Mouse (Mus musculus) kidney, embryonic 15.5 days (tissue): ENCODE measurements around the gene Calhm1. TPM values are rescaled to one million over a fixed set of nuclear protein-coding genes. Genes with fewer than 3 reads are reported as not detected.
A peak's percentile ranks its signal among the peaks of the same experiment; 100 is the strongest.

Source experiments
- ATAC-seq: fragments of 200-750 bp; cut with Nextera tagmentation; replicated peaks from 2 replicates; pipeline ENCODE4 v1.8.0; 2017; ENCODE audit warnings: moderate TSS enrichment; ENCODE audit not compliant: low FRiP score
- H3K27ac ChIP-seq: fragments of 300-500 bp; sonication (generic); 2 replicates; pipeline ENCODE4 v1.5.1; 2015; ENCODE audit warnings: mild to moderate bottlenecking, inconsistent platforms
- H3K27me3 ChIP-seq: fragments of 300-500 bp; sonication (generic); 2 replicates; pipeline ENCODE4 v1.6.1; 2015; ENCODE audit warnings: inconsistent platforms
- H3K36me3 ChIP-seq: fragments of 300-500 bp; sonication (generic); 2 replicates; pipeline ENCODE4 v1.6.1; 2015; ENCODE audit warnings: inconsistent platforms
- H3K4me1 ChIP-seq: fragments of 300-500 bp; sonication (generic); 2 replicates; pipeline ENCODE4 v1.6.1; 2015; ENCODE audit warnings: inconsistent platforms
- H3K4me2 ChIP-seq: fragments of 300-500 bp; sonication (generic); 2 replicates; pipeline ENCODE4 v1.6.1; 2015; ENCODE audit warnings: moderate library complexity, mild to moderate bottlenecking, inconsistent platforms
- H3K4me3 ChIP-seq: fragments of 300-500 bp; sonication (generic); replicated peaks from 2 replicates; pipeline ENCODE4 v1.5.1; 2015; ENCODE audit warnings: mild to moderate bottlenecking, inconsistent platforms
- H3K9ac ChIP-seq: fragments of 300-500 bp; sonication (generic); 2 replicates; pipeline ENCODE4 v1.6.1; 2015; ENCODE audit warnings: mild to moderate bottlenecking, inconsistent platforms
- H3K9me3 ChIP-seq: fragments of 300-500 bp; sonication (generic); replicated peaks from 2 replicates; pipeline ENCODE4 v1.6.1; 2016; ENCODE audit warnings: inconsistent platforms
- WGBS: fragments of 180-500 bp; shearing (Covaris S2); methylation state at CpG from one replicate; pipeline ENCODE4 v1.1.7; 2015; ENCODE audit warnings: mixed read lengths; 5-methylcytosine and 5-hydroxymethylcytosine counted together
- polyA plus RNA-seq: library from polyadenylated mRNA; unstranded; fragments of >200 nt; fragmentation: Nextera tagmentation; extraction: Ambion mirVana; gene quantifications from 2 replicates; pipeline ENCODE4 v1.2.1, GENCODE M21; 2015

Calhm1 gene
- polyA plus RNA-seq, 1 experiment from 2014 or later = not detected

DNA sequence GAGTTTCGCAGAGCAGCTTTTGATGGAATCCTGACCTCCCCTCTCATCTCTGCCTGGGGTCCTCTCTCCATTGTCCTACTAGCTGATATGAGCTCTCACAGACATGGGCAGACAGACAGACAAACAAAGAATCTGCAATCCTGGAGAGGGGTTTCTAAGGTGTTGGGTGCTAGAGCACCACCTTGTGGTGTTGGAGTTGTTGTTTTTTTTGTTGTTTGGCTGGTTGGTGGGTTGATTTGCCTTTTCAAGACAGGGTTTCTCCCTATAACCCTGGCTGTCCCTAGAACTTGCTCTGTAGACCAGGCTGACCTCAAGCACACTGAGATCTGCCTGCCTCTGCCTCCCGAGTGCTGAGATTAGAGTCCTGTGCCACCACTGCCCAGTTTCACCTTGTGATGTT lies 31.4 kb upstream of the Calhm1 start:
- 64% methylated on average over 2 of the region's 2 CpGs for WGBS
- Histone ChIP-seq H3K4me3 (no peak overlapping the region), H3K9me3 (no peaks in the 10 kb centered on the region), H3K36me3 (no peaks in the 10 kb centered on the region), H3K27me3 (peaks cover 34% of the 10 kb centered on the region), H3K9ac (no peak overlapping the region), H3K27ac (no peak overlapping the region), H3K4me1 (peaks cover 15% of the 10 kb centered on the region), H3K4me2 (no peak overlapping the region)
- no peak for ATAC-seq

DNA sequence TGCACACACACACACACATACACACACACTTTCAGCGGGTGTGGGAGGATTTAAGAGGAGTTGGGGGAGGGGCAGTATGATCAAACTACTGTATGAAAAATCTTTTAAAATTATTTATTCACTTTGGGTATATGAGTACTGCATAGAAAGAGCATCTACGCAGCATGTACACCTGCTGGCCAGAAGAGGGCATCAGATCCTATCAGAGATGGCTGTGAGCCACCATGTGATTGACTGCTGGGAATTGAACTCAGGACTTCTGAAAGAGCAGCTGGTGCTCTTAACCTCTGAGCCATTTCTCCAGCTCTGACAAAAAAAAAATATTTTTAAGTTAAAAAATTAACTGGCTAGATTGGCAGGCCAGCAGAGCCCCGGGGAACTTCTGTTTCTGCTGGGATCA lies 30.5 kb upstream of the Calhm1 start:
- no peak overlapping the region for H3K27ac ChIP-seq
- no peak overlapping the region for H3K4me3 ChIP-seq
- H3K36me3 ChIP-seq = no peaks in the 10 kb centered on the region
- peaks cover 10% of the 10 kb centered on the region for H3K4me1 ChIP-seq
- H3K9me3 ChIP-seq = no peaks in the 10 kb centered on the region
- H3K4me2 ChIP-seq = no peak overlapping the region
- 49% methylated on average over 3 of the region's 3 CpGs for WGBS
- ATAC-seq = no peak
- peaks cover 24% of the 10 kb centered on the region for H3K27me3 ChIP-seq
- H3K9ac ChIP-seq = no peak overlapping the region

DNA sequence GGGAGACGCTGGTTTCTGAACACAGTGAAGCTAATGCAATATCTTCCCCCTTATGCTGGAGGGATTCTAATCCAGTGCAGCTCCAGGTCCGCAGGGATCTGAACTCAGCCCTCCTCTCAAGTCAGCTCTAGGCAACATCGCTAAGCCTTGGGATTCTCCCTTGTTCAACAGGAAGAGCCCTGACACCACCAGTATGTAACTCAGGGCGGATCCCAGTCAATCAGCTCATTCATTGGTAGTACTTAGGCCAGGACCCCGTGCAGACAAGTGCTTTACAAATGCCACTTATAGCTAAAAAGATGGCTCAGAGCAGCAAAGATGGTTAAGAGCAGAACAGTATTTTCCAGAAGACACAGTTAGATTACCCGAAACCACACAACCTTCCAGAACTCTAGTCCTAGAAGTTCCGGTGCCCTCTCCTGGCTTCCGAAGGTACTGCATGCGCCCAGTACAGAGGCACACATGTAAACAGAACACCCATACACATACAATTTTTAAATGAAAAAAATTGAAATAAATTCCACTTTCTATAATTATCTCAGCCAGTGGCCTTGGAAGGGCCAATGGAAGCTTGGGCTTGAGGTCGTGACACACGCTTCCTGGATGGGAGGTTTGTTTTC lies 24.8 kb upstream of the Calhm1 start:
- Histone ChIP-seq H3K27me3 (peaks cover 2% of the 10 kb centered on the region; the same call in 1 of the 2 replicates), H3K4me2 (peak overlapping the region; percentile 53), H3K4me1 (peaks cover 9% of the 10 kb centered on the region), H3K4me3 (0 out of 2 replicates have a peak overlapping the region, but pooled peaks have one; percentile 15), H3K27ac (0 out of 2 replicates have a peak overlapping the region, but pooled peaks have one; percentile 25), H3K36me3 (no peaks in the 10 kb centered on the region), H3K9me3 (no peaks in the 10 kb centered on the region), H3K9ac (no peak overlapping the region)
- WGBS = 24% methylated on average over 11 of the region's 11 CpGs
- ATAC-seq = no peak; the same call in 1 of the 2 replicates

DNA sequence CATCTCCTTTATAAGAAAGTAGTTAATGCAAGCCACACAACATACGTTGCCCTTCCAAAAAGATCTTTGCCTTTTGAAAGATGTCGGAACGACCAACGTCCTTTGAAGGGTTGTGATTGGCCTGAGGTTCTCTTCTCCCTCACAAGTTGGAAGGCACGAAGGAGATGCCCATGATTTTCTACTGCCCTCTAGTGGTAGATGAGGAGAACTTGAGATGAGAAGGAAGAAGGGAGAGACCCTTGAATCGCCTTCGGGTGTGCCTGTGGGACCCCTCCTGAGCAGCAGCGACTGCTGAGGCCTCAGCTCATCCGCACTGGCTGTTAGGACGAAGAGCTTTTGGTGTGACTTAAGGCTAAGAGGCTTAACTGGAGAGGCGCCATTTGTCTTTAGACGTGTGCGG lies 24.2 kb upstream of the Calhm1 start:
- no peak overlapping the region for H3K9ac ChIP-seq
- 10% methylated on average over 13 of the region's 13 CpGs for WGBS

DNA sequence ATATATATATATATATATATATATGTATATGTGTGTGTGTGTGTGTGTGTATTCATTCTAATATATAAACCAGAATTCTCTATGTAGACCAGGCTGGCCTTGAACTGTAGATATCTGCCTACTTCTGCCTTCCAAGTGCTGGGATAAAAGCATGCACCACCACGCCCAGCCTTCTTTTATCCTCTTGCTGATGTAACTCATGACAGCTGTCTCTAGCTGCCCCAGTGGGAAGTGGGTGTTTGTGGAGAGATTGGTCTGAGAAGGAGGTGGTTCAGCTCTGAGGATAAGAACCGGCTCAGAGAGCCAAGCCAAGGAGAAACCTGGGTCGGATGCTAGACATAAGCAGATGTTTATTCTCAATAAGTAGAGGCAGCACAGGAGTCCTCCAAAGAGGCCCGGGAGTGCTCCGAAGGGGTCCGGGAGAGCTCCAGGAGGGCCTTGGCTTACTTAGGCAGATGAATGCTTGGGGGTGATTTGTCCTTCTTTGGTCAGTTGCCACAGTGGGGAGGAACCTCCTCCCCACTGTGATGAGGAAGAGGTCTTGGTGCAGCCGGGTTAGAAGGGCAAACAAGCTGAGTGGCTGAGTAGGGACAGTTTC lies 23.7 kb upstream of the Calhm1 start:
- Histone ChIP-seq H3K9me3 (no peaks in the 10 kb centered on the region), H3K4me2 (peak overlapping the region; percentile 53), H3K9ac (no peak overlapping the region), H3K36me3 (no peaks in the 10 kb centered on the region), H3K4me3 (no peak overlapping the region), H3K27ac (no peak overlapping the region), H3K4me1 (peaks cover 9% of the 10 kb centered on the region), H3K27me3 (no peaks in the 10 kb centered on the region)
- no peak for ATAC-seq
- 59% methylated on average over 7 of the region's 7 CpGs for WGBS

More for the DNA sequence above, 24.2 kb upstream of the Calhm1 start:
- H3K4me3 ChIP-seq = peak overlapping the region; percentile 15; the same call in 1 of the 2 replicates
- H3K27ac ChIP-seq = no peak overlapping the region
- H3K4me2 ChIP-seq = peak overlapping the region; percentile 53
- ATAC-seq = 0 out of 2 replicates have a peak, but pooled peaks have one; percentile 25
- H3K36me3 ChIP-seq = no peaks in the 10 kb centered on the region
- no peaks in the 10 kb centered on the region for H3K9me3 ChIP-seq
- peaks cover 9% of the 10 kb centered on the region for H3K4me1 ChIP-seq
- H3K27me3 ChIP-seq = peaks cover 2% of the 10 kb centered on the region; the same call in 1 of the 2 replicates

DNA sequence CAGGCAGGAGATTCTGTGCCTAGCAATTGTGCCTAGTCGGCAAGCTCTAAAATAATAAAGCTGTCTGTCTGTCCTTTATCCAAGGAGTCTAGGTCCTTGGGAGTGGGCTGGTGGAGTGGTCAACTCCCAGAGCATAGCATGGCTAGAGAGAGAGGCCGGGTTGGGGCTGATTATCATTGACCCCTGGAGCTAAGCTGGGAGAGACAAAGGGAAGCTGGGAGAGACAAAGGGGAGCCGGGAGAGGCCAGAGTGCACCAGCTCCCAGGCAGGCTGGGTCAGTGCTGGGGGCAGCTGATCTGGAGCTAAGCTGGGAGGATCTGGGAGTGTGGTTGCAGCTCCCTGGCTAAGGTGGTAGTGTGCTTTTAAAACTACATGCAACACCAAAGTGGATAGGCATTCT lies 22.7 kb upstream of the Calhm1 start:
- no peaks in the 10 kb centered on the region for H3K36me3 ChIP-seq
- H3K9ac ChIP-seq = no peak overlapping the region
- peaks cover 9% of the 10 kb centered on the region for H3K4me1 ChIP-seq
- no peaks in the 10 kb centered on the region for H3K9me3 ChIP-seq
- no peak overlapping the region for H3K4me3 ChIP-seq
- no peaks in the 10 kb centered on the region for H3K27me3 ChIP-seq
- no peak overlapping the region for H3K4me2 ChIP-seq
- no peak for ATAC-seq
- H3K27ac ChIP-seq = peak overlapping the region; percentile 48; the same call in 1 of the 2 replicates
- WGBS = 33% methylated on average over 3 of the region's 3 CpGs

DNA sequence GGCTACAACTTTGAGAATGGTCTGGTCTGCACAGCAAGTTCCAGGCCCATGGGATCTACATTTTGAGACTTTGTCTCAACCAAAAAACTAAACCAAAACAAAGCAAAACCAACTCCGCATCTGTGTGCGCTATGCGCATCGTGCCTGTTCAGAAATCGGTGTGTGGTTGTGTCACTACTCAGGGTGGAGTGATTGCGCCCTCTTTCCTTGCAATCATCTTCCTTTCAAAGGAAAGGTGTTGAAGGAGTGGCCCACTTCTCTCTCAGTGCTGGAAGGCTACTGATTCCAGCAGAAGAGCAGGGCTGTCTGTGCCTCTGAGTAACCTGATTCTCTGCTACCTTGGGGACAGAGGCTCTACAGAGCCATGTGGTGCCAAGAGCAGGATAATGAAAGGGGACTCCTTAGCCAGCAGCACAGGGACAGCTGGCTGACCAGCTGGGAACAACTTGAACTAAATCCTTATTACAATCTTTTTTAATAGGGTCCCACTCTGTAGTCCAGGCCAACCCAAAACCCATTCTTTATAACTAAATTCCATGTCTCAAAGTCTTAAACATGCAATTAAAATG lies 19.2 kb upstream of the Calhm1 start:
- Histone ChIP-seq H3K4me2 (no peak overlapping the region), H3K27ac (no peak overlapping the region), H3K4me3 (no peak overlapping the region), H3K9me3 (no peaks in the 10 kb centered on the region), H3K4me1 (peaks cover under 1% of the 10 kb centered on the region), H3K27me3 (no peaks in the 10 kb centered on the region), H3K36me3 (no peaks in the 10 kb centered on the region), H3K9ac (no peak overlapping the region)
- 82% methylated on average over 6 of the region's 6 CpGs for WGBS
- ATAC-seq = no peak

DNA sequence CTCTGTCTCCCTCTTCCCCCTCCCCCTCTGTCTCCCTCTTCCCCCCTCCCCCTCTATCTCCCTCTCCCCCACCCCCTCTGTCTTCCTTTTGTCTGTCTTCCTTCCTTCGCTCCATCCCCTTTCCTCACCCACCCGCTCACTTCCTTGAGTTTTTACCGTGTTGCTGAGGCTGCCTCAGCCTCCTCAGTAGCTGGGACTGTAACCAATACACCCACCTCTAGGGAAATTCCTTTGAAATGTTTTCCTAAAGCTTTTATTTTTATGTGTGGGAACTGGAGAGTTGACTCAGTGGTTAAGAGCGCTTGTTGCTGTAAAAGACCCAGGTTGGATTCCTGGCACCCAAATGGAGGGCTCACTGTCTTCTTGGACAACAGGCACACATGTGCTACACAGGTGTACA lies 17.6 kb upstream of the Calhm1 start:
- H3K9ac ChIP-seq = no peak overlapping the region
- no peaks in the 10 kb centered on the region for H3K36me3 ChIP-seq
- H3K9me3 ChIP-seq = no peaks in the 10 kb centered on the region
- no peak overlapping the region for H3K27ac ChIP-seq
- no peaks in the 10 kb centered on the region for H3K4me1 ChIP-seq
- no peaks in the 10 kb centered on the region for H3K27me3 ChIP-seq
- no peak overlapping the region for H3K4me2 ChIP-seq
- no peak overlapping the region for H3K4me3 ChIP-seq
- 61% methylated on average over 4 of the region's 4 CpGs for WGBS
- ATAC-seq = no peak

DNA sequence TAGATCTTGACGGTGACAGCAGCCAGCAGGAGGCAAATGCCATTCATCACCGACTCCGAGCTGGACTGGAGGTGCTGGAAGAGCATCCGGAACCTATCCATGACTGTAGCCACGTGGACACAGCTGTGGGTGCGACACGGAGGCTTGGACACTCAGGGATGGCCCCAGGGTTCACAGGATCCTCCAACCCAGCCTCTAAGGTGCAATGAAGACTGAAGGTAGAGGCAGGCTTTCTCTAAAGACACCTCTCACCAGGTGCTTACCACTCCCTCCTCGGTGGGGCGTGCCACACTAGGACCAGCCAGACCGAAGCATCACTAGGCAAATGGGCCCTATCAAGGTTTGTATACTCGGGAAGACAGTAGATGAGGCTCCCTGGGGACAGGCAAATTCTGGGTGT lies 13.6 kb upstream of the Calhm1 start, which contains the start of gene Calhm3:
Gene Calhm3, minus strand, starts transcription at position 101 of the 400 bp plus-strand sequence.
- no peak for ATAC-seq
- Histone ChIP-seq H3K4me3 (no peak within 1 kb of the TSS), H3K9me3 (no peaks in the 10 kb centered on the region), H3K27ac (no peak within 1 kb of the TSS), H3K36me3 (no peaks in the 10 kb centered on the region), H3K4me2 (no peak within 1 kb of the TSS), H3K9ac (no peak within 1 kb of the TSS), H3K4me1 (no peaks in the 10 kb centered on the region), H3K27me3 (no peaks in the 10 kb centered on the region)
- WGBS = 82% methylated on average over 11 of the region's 11 CpGs

DNA sequence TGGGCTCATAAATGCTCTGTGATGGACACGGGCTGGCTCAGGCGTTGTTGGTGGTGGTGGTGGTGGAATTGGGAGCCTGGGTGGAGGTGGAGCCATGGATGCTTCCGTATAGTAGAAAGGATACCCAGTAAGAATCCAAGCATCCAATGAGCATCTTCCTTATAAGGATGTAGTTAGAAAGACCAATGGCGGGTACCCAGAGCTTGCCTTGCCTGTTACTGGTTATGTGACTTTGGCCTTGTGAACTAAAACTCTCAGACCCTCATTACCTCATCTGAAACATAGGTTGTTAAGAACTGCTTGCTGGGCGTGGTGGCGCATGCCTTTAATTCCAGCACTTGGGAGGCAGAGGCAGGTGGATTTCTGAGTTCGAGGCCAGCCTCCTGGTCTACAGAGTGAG lies 9.7 kb upstream of the Calhm1 start:
- no peak overlapping the region for H3K4me2 ChIP-seq
- H3K36me3 ChIP-seq = no peaks in the 10 kb centered on the region
- no peak overlapping the region for H3K9ac ChIP-seq
- H3K27me3 ChIP-seq = peaks cover 12% of the 10 kb centered on the region
- no peak overlapping the region for H3K27ac ChIP-seq
- ATAC-seq = no peak
- H3K9me3 ChIP-seq = no peaks in the 10 kb centered on the region
- peaks cover 13% of the 10 kb centered on the region for H3K4me1 ChIP-seq
- 83% methylated on average over 7 of the region's 7 CpGs for WGBS
- H3K4me3 ChIP-seq = no peak overlapping the region

DNA sequence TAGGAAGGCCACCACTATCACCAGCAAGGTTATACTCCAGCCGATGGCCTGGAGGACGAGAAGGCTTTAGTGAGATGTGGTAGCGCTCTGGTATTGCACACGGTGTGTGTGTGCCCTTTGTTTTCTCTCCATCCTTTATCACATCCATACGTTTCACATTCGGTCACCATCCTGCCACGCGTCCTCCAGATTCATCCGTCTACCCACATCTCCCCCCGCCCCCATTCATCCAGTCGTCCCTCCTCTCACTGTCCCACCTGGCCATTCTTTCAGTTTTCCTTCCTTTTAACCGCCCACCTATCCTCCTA lies 8.0 kb upstream of the Calhm1 start:
- Histone ChIP-seq H3K9me3 (no peaks in the 10 kb centered on the region), H3K36me3 (no peaks in the 10 kb centered on the region), H3K9ac (no peak overlapping the region), H3K27me3 (peaks cover 12% of the 10 kb centered on the region), H3K4me3 (peak overlapping the region; percentile 36), H3K27ac (no peak overlapping the region), H3K4me1 (peaks cover 13% of the 10 kb centered on the region), H3K4me2 (peak overlapping the region; percentile 60)
- ATAC-seq = no peak
- 75% methylated on average over 12 of the region's 12 CpGs for WGBS

DNA sequence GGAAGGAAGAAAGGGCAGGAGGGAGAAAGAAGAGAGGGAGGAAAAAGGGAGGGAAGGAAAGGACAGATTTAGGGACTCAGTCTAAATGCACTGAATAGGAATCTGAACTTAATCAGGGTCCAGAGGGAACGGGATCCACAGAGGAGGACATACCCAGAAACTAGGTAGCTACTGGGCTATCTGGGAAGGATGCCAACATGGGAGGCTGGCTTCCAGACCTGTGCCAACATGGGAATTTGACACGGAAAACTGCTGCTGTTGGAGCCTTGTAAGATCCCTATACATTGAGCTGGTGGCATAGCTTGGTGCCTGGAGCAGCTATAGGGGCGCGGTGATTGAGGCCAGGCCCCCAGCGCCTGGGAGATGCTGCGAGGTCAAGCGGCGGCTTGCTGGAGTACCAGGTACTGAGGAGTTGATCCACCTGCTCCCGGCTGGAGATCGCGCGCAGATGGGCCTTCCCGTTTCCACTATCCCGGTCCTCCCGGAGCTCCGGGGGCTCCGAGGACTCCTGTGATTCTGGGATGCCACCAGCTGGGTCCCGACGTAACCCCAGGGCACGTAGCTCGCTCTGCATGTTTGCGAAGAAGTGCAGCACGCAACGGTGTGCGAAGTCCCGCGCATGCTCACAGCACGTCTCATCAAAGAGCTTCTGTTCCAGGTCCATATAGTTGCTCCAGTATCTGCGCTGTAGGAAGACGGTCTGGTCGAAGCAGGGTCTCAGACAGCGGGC lies 7.4 kb upstream of the Calhm1 start:
- Histone ChIP-seq H3K27me3 (peaks cover 12% of the 10 kb centered on the region), H3K36me3 (no peaks in the 10 kb centered on the region), H3K27ac (no peak overlapping the region), H3K4me2 (peak overlapping the region; percentile 60), H3K4me1 (peaks cover 13% of the 10 kb centered on the region), H3K9me3 (no peaks in the 10 kb centered on the region), H3K9ac (0 out of 2 replicates have a peak overlapping the region, but pooled peaks have one; percentile 4), H3K4me3 (peak overlapping the region; percentile 36)
- 27% methylated on average over 32 of the region's 32 CpGs for WGBS
- ATAC-seq = no peak
